Mouse (Mus musculus): ENCODE data around the gene Hnrnpab. TPM values are rescaled to one million over a fixed set of nuclear protein-coding genes. Genes with fewer than 3 reads are reported as not detected.
A peak's percentile ranks its signal among the peaks of the same experiment; 100 is the strongest.

Gene Hnrnpab
- polyA plus RNA-seq, 1 experiment from 2014 or later: 152 TPM

- peaks cover 44% of the 10 kb centered on the region for H3K36me3 ChIP-seq (ENCODE audit: insufficient read depth, low read length)
These were observed 15.5 kb downstream of the Hnrnpab start for GRCm38 (mm10) chr11:51591168-51591567.

GRCm38 (mm10) chr11:51590002-51590401, 16.6 kb downstream of the Hnrnpab start:
- DNase-seq (ENCODE audit: low spot score) (no peak), ATAC-seq (no peak)
- TF ChIP-seq CTCF (IDR thresholded peaks at IDR 0.05) (no peak), EP300 (IDR thresholded peaks at IDR 0.05) (no peak)

More at GRCm38 (mm10) chr11:51591168-51591567, 15.5 kb downstream of the Hnrnpab start:
- no peaks in the 10 kb centered on the region for H3K27me3 ChIP-seq (replicated peaks; ENCODE audit: insufficient read depth, low read length)
- H3K9me3 ChIP-seq (ENCODE audit: low read length): no peaks in the 10 kb centered on the region
- no peak overlapping the region for H3K4me2 ChIP-seq (replicated peaks; ENCODE audit: low read depth, low read length)
- H3K9ac ChIP-seq (replicated peaks; ENCODE audit: low read depth): no peak overlapping the region
- WGBS: 31% methylated on average over 7 of the region's 7 CpGs
- TF ChIP-seq EP300 (IDR thresholded peaks at IDR 0.05) (no peak), CTCF (IDR thresholded peaks at IDR 0.05) (no peak)
- H3K4me1 ChIP-seq (ENCODE audit: insufficient read depth, low read depth, low read length): 0 out of 2 replicates have a peak, but pooled peaks cover 2% of the 10 kb centered on the region
- ATAC-seq (no peak), DNase-seq (ENCODE audit: low spot score) (peak; percentile 31)
- H3K27ac ChIP-seq (ENCODE audit: low read length): no peak overlapping the region
- no peak overlapping the region for H3K4me3 ChIP-seq (ENCODE audit: low read depth, low read length)

GRCm38 (mm10) chr11:51588833-51589232, 17.8 kb downstream of the Hnrnpab start:
- Histone ChIP-seq H3K27ac (ENCODE audit: low read length) (no peak overlapping the region), H3K9ac (replicated peaks; ENCODE audit: low read depth) (no peak overlapping the region), H3K4me3 (ENCODE audit: low read depth, low read length) (no peak overlapping the region), H3K4me1 (ENCODE audit: insufficient read depth, low read depth, low read length) (peaks cover 13% of the 10 kb centered on the region), H3K4me2 (replicated peaks; ENCODE audit: low read depth, low read length) (no peak overlapping the region), H3K9me3 (ENCODE audit: low read length) (no peaks in the 10 kb centered on the region), H3K27me3 (replicated peaks; ENCODE audit: insufficient read depth, low read length) (no peaks in the 10 kb centered on the region), H3K36me3 (ENCODE audit: insufficient read depth, low read length) (peaks cover 28% of the 10 kb centered on the region)
- ATAC-seq: no peak
- WGBS: 97% methylated on average over 3 of the region's 3 CpGs
- no peak for TF ChIP-seq EP300 (IDR thresholded peaks at IDR 0.05)
- TF ChIP-seq CTCF (IDR thresholded peaks at IDR 0.05): peak; percentile 31
- no peak for DNase-seq (ENCODE audit: low spot score)

More at GRCm38 (mm10) chr11:51590002-51590401, 16.6 kb downstream of the Hnrnpab start:
- H3K27ac ChIP-seq (ENCODE audit: low read length): no peak overlapping the region
- H3K27me3 ChIP-seq (replicated peaks; ENCODE audit: insufficient read depth, low read length): no peaks in the 10 kb centered on the region
- H3K36me3 ChIP-seq (ENCODE audit: insufficient read depth, low read length): peaks cover 36% of the 10 kb centered on the region
- no peak overlapping the region for H3K4me2 ChIP-seq (replicated peaks; ENCODE audit: low read depth, low read length)
- H3K4me3 ChIP-seq (ENCODE audit: low read depth, low read length): no peak overlapping the region
- peaks cover 10% of the 10 kb centered on the region for H3K4me1 ChIP-seq (ENCODE audit: insufficient read depth, low read depth, low read length)
- H3K9me3 ChIP-seq (ENCODE audit: low read length): no peaks in the 10 kb centered on the region
- no peak overlapping the region for H3K9ac ChIP-seq (replicated peaks; ENCODE audit: low read depth)

DNA sequence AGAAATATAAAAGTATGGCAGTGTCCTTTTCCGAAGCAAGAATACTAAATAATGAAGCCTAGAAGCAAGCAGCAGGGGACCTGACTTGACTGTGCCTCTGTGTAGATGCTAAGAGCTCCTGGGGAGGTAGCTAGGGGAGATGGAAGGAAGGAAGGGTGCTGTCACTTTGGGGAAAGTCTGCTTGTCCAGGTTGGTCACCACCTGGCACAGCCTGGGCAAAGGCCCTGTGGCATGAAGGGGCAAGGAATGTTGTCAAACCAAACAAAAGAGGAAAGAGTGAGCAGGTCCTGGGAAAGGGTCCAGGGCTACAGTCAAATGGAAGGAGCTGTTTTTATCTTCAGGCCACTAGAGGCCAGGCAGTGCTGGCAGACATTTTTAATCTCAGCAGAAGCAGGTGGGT, 19.6 kb downstream of the Hnrnpab start:
- Histone ChIP-seq H3K27ac (ENCODE audit: low read length) (no peak overlapping the region), H3K4me1 (ENCODE audit: insufficient read depth, low read depth, low read length) (peaks cover 24% of the 10 kb centered on the region), H3K9ac (replicated peaks; ENCODE audit: low read depth) (no peak overlapping the region), H3K27me3 (replicated peaks; ENCODE audit: insufficient read depth, low read length) (no peaks in the 10 kb centered on the region), H3K9me3 (ENCODE audit: low read length) (no peaks in the 10 kb centered on the region), H3K4me3 (ENCODE audit: low read depth, low read length) (no peak overlapping the region), H3K36me3 (ENCODE audit: insufficient read depth, low read length) (peaks cover 12% of the 10 kb centered on the region; the same call in 1 of the 2 replicates), H3K4me2 (replicated peaks; ENCODE audit: low read depth, low read length) (no peak overlapping the region)
- TF ChIP-seq CTCF (IDR thresholded peaks at IDR 0.05): no peak
- TF ChIP-seq EP300 (IDR thresholded peaks at IDR 0.05): no peak
- WGBS: 100% methylated on average over 1 of the region's 1 CpGs
- no peak for ATAC-seq
- no peak for DNase-seq (ENCODE audit: low spot score)

GRCm38 (mm10) chr11:51586411-51586810, 20.2 kb downstream of the Hnrnpab start:
- H3K4me1 ChIP-seq (ENCODE audit: insufficient read depth, low read depth, low read length): peaks cover 24% of the 10 kb centered on the region
- no peak overlapping the region for H3K4me3 ChIP-seq (ENCODE audit: low read depth, low read length)
- ATAC-seq (no peak), DNase-seq (ENCODE audit: low spot score) (no peak)
- peaks cover 8% of the 10 kb centered on the region; the same call in 1 of the 2 replicates for H3K36me3 ChIP-seq (ENCODE audit: insufficient read depth, low read length)
- no peaks in the 10 kb centered on the region for H3K27me3 ChIP-seq (replicated peaks; ENCODE audit: insufficient read depth, low read length)
- WGBS: 92% methylated on average over 13 of the region's 13 CpGs
- no peaks in the 10 kb centered on the region for H3K9me3 ChIP-seq (ENCODE audit: low read length)
- no peak overlapping the region for H3K9ac ChIP-seq (replicated peaks; ENCODE audit: low read depth)
- no peak overlapping the region for H3K4me2 ChIP-seq (replicated peaks; ENCODE audit: low read depth, low read length)
- no peak overlapping the region for H3K27ac ChIP-seq (ENCODE audit: low read length)
- no peak for TF ChIP-seq EP300 (IDR thresholded peaks at IDR 0.05)
- no peak for TF ChIP-seq CTCF (IDR thresholded peaks at IDR 0.05)

- ATAC-seq: no peak
- 53% methylated on average over 8 of the region's 8 CpGs for WGBS
These were observed 20.9 kb downstream of the Hnrnpab start for GRCm38 (mm10) chr11:51585608-51586252.

More at GRCm38 (mm10) chr11:51585608-51586252, 20.9 kb downstream of the Hnrnpab start:
- no peak for TF ChIP-seq CTCF (IDR thresholded peaks at IDR 0.05)
- TF ChIP-seq EP300 (IDR thresholded peaks at IDR 0.05): no peak
- Histone ChIP-seq H3K4me3 (ENCODE audit: low read depth, low read length) (no peak overlapping the region), H3K27ac (ENCODE audit: low read length) (no peak overlapping the region), H3K9me3 (ENCODE audit: low read length) (no peaks in the 10 kb centered on the region), H3K36me3 (ENCODE audit: insufficient read depth, low read length) (peaks cover 8% of the 10 kb centered on the region; the same call in 1 of the 2 replicates), H3K27me3 (replicated peaks; ENCODE audit: insufficient read depth, low read length) (no peaks in the 10 kb centered on the region), H3K4me2 (replicated peaks; ENCODE audit: low read depth, low read length) (peak overlapping the region; percentile 90), H3K4me1 (ENCODE audit: insufficient read depth, low read depth, low read length) (peaks cover 22% of the 10 kb centered on the region), H3K9ac (replicated peaks; ENCODE audit: low read depth) (peak overlapping the region; percentile 82; the same call in 1 of the 2 replicates)
- no peak for DNase-seq (ENCODE audit: low spot score)
